Mouse (Mus musculus): ENCODE results near the gene Batf3.

- TF ChIP-seq POLR2A (IDR thresholded peaks at IDR 0.05; ENCODE audit: control insufficient read depth, extremely low read depth, insufficient read depth, low read length, poor library complexity): no peak
- no peak for TF ChIP-seq CTCF (IDR thresholded peaks at IDR 0.05; ENCODE audit: borderline replicate concordance, control insufficient read depth, extremely low read depth, insufficient read depth, low read length, poor library complexity)
Observed at GRCm38 (mm10) chr1:191073486-191073885, 24.2 kb upstream of the Batf3 start.

Measured in thymus, adult 2 months (tissue).